Mouse (Mus musculus) hindbrain, embryonic 16.5 days (tissue): ENCODE measurements around the gene Pck2. TPM values are rescaled to one million over a fixed set of nuclear protein-coding genes. Genes with fewer than 3 reads are reported as not detected.

ENCODE experiments used
- ATAC-seq: fragments of 200-750 bp; cut with Nextera tagmentation; 2 replicates; pipeline ENCODE4 v1.8.0; 2017; ENCODE audit warnings: moderate TSS enrichment, moderate library complexity
- H3K27ac ChIP-seq: fragments of 300-500 bp; sonication (generic); 2 replicates; pipeline ENCODE4 v1.5.1; 2014; ENCODE audit warnings: low read depth, mild to moderate bottlenecking, control low read depth, low read length, moderate library complexity
- H3K27me3 ChIP-seq: fragments of 300-500 bp; sonication (generic); replicated peaks from 2 replicates; pipeline ENCODE4 v1.6.1; 2014; ENCODE audit warnings: low read length; ENCODE audit not compliant: control insufficient read depth, insufficient read depth
- H3K36me3 ChIP-seq: fragments of 300-500 bp; sonication (generic); 2 replicates; pipeline ENCODE4 v1.6.1; 2014; ENCODE audit warnings: mild to moderate bottlenecking, low read length, moderate library complexity, mixed read lengths; ENCODE audit not compliant: control insufficient read depth, insufficient read depth
- H3K4me1 ChIP-seq: fragments of 300-500 bp; sonication (generic); 2 replicates; pipeline ENCODE4 v1.6.1; 2014; ENCODE audit warnings: low read depth, low read length; ENCODE audit not compliant: control insufficient read depth, insufficient read depth
- H3K4me2 ChIP-seq: fragments of 300-500 bp; sonication (generic); 2 replicates; pipeline ENCODE4 v1.6.1; 2014; ENCODE audit warnings: mild to moderate bottlenecking, low read length, control low read depth, moderate library complexity
- H3K4me3 ChIP-seq: fragments of 300-500 bp; sonication (generic); 2 replicates; pipeline ENCODE4 v1.5.1; 2014; ENCODE audit warnings: mild to moderate bottlenecking, low read length, control low read depth, moderate library complexity
- H3K9ac ChIP-seq: fragments of 300-500 bp; sonication (generic); 2 replicates; pipeline ENCODE4 v1.6.1; 2014; ENCODE audit warnings: low read depth, mild to moderate bottlenecking, control low read depth, low read length, moderate library complexity
- H3K9me3 ChIP-seq: fragments of 300-500 bp; sonication (generic); 2 replicates; pipeline ENCODE4 v1.6.1; 2014; ENCODE audit warnings: mild to moderate bottlenecking, low read length, moderate library complexity; ENCODE audit not compliant: control insufficient read depth
- WGBS: fragments of 180-500 bp; shearing (Covaris S2); extraction: QIAGEN DNeasy Blood & Tissue Kit; methylation state at CpG from one replicate; pipeline ENCODE4 v1.1.7; 2014; 5-methylcytosine and 5-hydroxymethylcytosine counted together
- polyA plus RNA-seq: library from polyadenylated mRNA; unstranded; fragments of >200 nt; fragmentation: Nextera tagmentation; extraction: Ambion mirVana; gene quantifications from 2 replicates; pipeline ENCODE4 v1.2.1, GENCODE M21; 2015

Gene Pck2
- polyA plus RNA-seq, 1 experiment from 2014 or later: 32.4 TPM

- under 1% methylated on average over 47 of the region's 51 CpGs for WGBS
- peaks cover 8% of the 10 kb centered on the region for H3K36me3 ChIP-seq
- H3K9me3 ChIP-seq: no peaks in the 10 kb centered on the region
- peak within 1 kb of the TSS; percentile 98 for H3K27ac ChIP-seq
- peak within 1 kb of the TSS; percentile 87 for H3K4me2 ChIP-seq
- H3K9ac ChIP-seq: peak within 1 kb of the TSS; percentile 88
- peak; percentile 96 for ATAC-seq
- H3K4me1 ChIP-seq: peaks cover 15% of the 10 kb centered on the region
- H3K27me3 ChIP-seq: no peaks in the 10 kb centered on the region
- peak within 1 kb of the TSS; percentile 67 for H3K4me3 ChIP-seq
These were observed 20.4 kb downstream of the Pck2 start, which contains the start of gene A730061H03Rik for GRCm38 (mm10) chr14:55560202-55561073. TSS of gene A730061H03Rik (minus strand) at chr14:55560406.

- Histone ChIP-seq H3K9me3 (no peaks in the 10 kb centered on the region), H3K9ac (no peak overlapping the region), H3K36me3 (peaks cover 22% of the 10 kb centered on the region), H3K27ac (no peak overlapping the region), H3K4me3 (no peak overlapping the region), H3K27me3 (no peaks in the 10 kb centered on the region), H3K4me2 (no peak overlapping the region; the same call in 1 of the 2 replicates), H3K4me1 (peaks cover 15% of the 10 kb centered on the region)
- 87% methylated on average over 10 of the region's 10 CpGs for WGBS
- no peak for ATAC-seq
These were observed 21.8 kb downstream of the Pck2 start for GRCm38 (mm10) chr14:55561860-55562259.

GRCm38 (mm10) chr14:55563249-55563648, 23.2 kb downstream of the Pck2 start:
- WGBS: 93% methylated on average over 11 of the region's 11 CpGs
- ATAC-seq: no peak
- H3K9me3 ChIP-seq: no peaks in the 10 kb centered on the region
- no peak overlapping the region for H3K9ac ChIP-seq
- no peaks in the 10 kb centered on the region for H3K27me3 ChIP-seq
- H3K4me1 ChIP-seq: peaks cover 15% of the 10 kb centered on the region
- H3K27ac ChIP-seq: no peak overlapping the region
- no peak overlapping the region for H3K4me3 ChIP-seq
- H3K36me3 ChIP-seq: peaks cover 24% of the 10 kb centered on the region
- no peak overlapping the region for H3K4me2 ChIP-seq

- 83% methylated on average over 3 of the region's 3 CpGs for WGBS
- no peak for ATAC-seq
- no peak overlapping the region for H3K4me3 ChIP-seq
- peaks cover 13% of the 10 kb centered on the region for H3K4me1 ChIP-seq
- no peak overlapping the region for H3K9ac ChIP-seq
- H3K27ac ChIP-seq: no peak overlapping the region
- H3K4me2 ChIP-seq: no peak overlapping the region
- H3K9me3 ChIP-seq: no peaks in the 10 kb centered on the region
- no peaks in the 10 kb centered on the region for H3K27me3 ChIP-seq
- peaks cover 30% of the 10 kb centered on the region for H3K36me3 ChIP-seq
These were observed 25.7 kb downstream of the Pck2 start for GRCm38 (mm10) chr14:55565748-55566147.

- WGBS: 86% methylated on average over 3 of the region's 3 CpGs
- Histone ChIP-seq H3K9ac (no peak overlapping the region), H3K36me3 (peaks cover 30% of the 10 kb centered on the region)
These were observed 27.4 kb downstream of the Pck2 start for GRCm38 (mm10) chr14:55567496-55567895.

GRCm38 (mm10) chr14:55570588-55570987, 30.5 kb downstream of the Pck2 start:
- H3K36me3 ChIP-seq: peaks cover 20% of the 10 kb centered on the region
- no peak overlapping the region for H3K4me2 ChIP-seq
- no peaks in the 10 kb centered on the region for H3K4me1 ChIP-seq
- H3K4me3 ChIP-seq: no peak overlapping the region
- H3K27ac ChIP-seq: no peak overlapping the region
- H3K9me3 ChIP-seq: no peaks in the 10 kb centered on the region
- ATAC-seq: no peak
- WGBS: 89% methylated on average over 2 of the region's 2 CpGs
- no peak overlapping the region for H3K9ac ChIP-seq
- H3K27me3 ChIP-seq: no peaks in the 10 kb centered on the region

More at GRCm38 (mm10) chr14:55567496-55567895, 27.4 kb downstream of the Pck2 start:
- H3K4me2 ChIP-seq: no peak overlapping the region
- H3K4me1 ChIP-seq: no peaks in the 10 kb centered on the region
- no peak overlapping the region for H3K4me3 ChIP-seq
- H3K27ac ChIP-seq: no peak overlapping the region
- H3K9me3 ChIP-seq: no peaks in the 10 kb centered on the region
- H3K27me3 ChIP-seq: no peaks in the 10 kb centered on the region
- no peak for ATAC-seq

- ATAC-seq: no peak
These were observed 31.7 kb downstream of the Pck2 start for GRCm38 (mm10) chr14:55571760-55572159.

GRCm38 (mm10) chr14:55575302-55575701, 35.2 kb downstream of the Pck2 start, which contains the start of gene Fitm1:
TSS of gene Fitm1 (plus strand) at chr14:55575617.
- no peak within 1 kb of the TSS for H3K9ac ChIP-seq
- WGBS: 87% methylated on average over 8 of the region's 8 CpGs

More at GRCm38 (mm10) chr14:55571760-55572159, 31.7 kb downstream of the Pck2 start:
- no peak overlapping the region for H3K4me3 ChIP-seq
- no peak overlapping the region for H3K4me2 ChIP-seq
- no peak overlapping the region for H3K9ac ChIP-seq
- no peak overlapping the region for H3K27ac ChIP-seq
- H3K9me3 ChIP-seq: no peaks in the 10 kb centered on the region
- no peaks in the 10 kb centered on the region for H3K27me3 ChIP-seq
- no peaks in the 10 kb centered on the region for H3K4me1 ChIP-seq
- peaks cover 9% of the 10 kb centered on the region for H3K36me3 ChIP-seq

GRCm38 (mm10) chr14:55575711-55576110, 35.6 kb downstream of the Pck2 start:
- Histone ChIP-seq H3K27ac (no peak overlapping the region), H3K36me3 (peaks cover 2% of the 10 kb centered on the region; the same call in 1 of the 2 replicates), H3K4me2 (no peak overlapping the region), H3K9me3 (no peaks in the 10 kb centered on the region), H3K4me3 (no peak overlapping the region), H3K4me1 (peaks cover 5% of the 10 kb centered on the region), H3K9ac (no peak overlapping the region), H3K27me3 (no peaks in the 10 kb centered on the region)
- no peak for ATAC-seq
- WGBS: 74% methylated on average over 13 of the region's 13 CpGs

More at GRCm38 (mm10) chr14:55575302-55575701, 35.2 kb downstream of the Pck2 start, which contains the start of gene Fitm1:
- H3K4me3 ChIP-seq: no peak within 1 kb of the TSS
- no peak for ATAC-seq
- no peaks in the 10 kb centered on the region for H3K27me3 ChIP-seq
- peaks cover 5% of the 10 kb centered on the region for H3K4me1 ChIP-seq
- no peak within 1 kb of the TSS for H3K27ac ChIP-seq
- H3K9me3 ChIP-seq: no peaks in the 10 kb centered on the region
- H3K4me2 ChIP-seq: no peak within 1 kb of the TSS
- no peaks in the 10 kb centered on the region for H3K36me3 ChIP-seq
